Mouse (Mus musculus): Measurements from ENCODE around the gene Cenpa.

GRCm38 (mm10) chr5:30655042-30655441 lies 11.5 kb upstream of the Cenpa start:
- TF ChIP-seq CTCF (IDR thresholded peaks at IDR 0.05; ENCODE audit: low read depth) = no peak
- TF ChIP-seq EP300 (optimal IDR thresholded peaks at IDR 0.05) = no peak

Data from stomach, postnatal 0 days (tissue).